Mouse (Mus musculus) left cerebral cortex, adult 2 months (tissue): ENCODE measurements around the gene Krtap6-2. TPM values are rescaled to one million over a fixed set of nuclear protein-coding genes. Genes with fewer than 3 reads are reported as not detected.

Experiments
- DNase-seq, 2 experiments: peaks; one replicate each; pipeline ENCODE4 v3.0.0; 2021 to 2022; ENCODE audit warnings: low spot score in 2 of 2, mixed read lengths in 1 of 2; ENCODE audit errors: extremely low spot score in 1 of 2
- H3K27ac ChIP-seq: fragments of 200-600 bp; 2 replicates; pipeline ENCODE4 v1.8.1; 2022
- H3K4me3 ChIP-seq: fragments of 200-600 bp; 2 replicates; pipeline ENCODE4 v1.8.1; 2022
- CTCF ChIP-seq: fragments of 200-600 bp; IDR thresholded peaks from 2 replicates; pipeline ENCODE4 v1.8.1; 2022; ENCODE audit warnings: antibody characterized with exemption, mild to moderate bottlenecking, moderate library complexity
- intact Hi-C: fragments of 180-260 bp; cut with DNase I; formaldehyde crosslinking; loops from one replicate; pipeline ENCODE4 v1.15.1; 2025
- long read RNA-seq, 2 experiments: library from polyadenylated mRNA; stranded (forward); transcript quantifications; one replicate each; pipeline ENCODE4 v2.0.0; 2021; ENCODE audit warnings: borderline mapping rate in 2 of 2
- total RNA-seq, 2 experiments: library from RNA; stranded (reverse); gene quantifications; 2 replicates each; pipeline ENCODE4 v1.2.3; 2021

Krtap6-2 gene
- total RNA-seq: not detected
- long read RNA-seq, experiment 1: 0 reads
- long read RNA-seq, experiment 2: 0 reads

- Histone ChIP-seq H3K27ac (no peak within 1 kb of the TSS), H3K4me3 (no peak within 1 kb of the TSS)
- DNase-seq: no peak
- intact Hi-C loops: no loop called here
- no peak for TF ChIP-seq CTCF
Observed at GRCm38 (mm10) chr16:89420011-89420410, at the start of gene Krtap6-2. Gene Krtap6-2, minus strand, starts transcription at chr16:89420111.

GRCm38 (mm10) chr16:89461189-89461588 is 41.3 kb upstream of the Krtap6-2 start:
- intact Hi-C loops: no loop called here
- DNase-seq: no peak
- Histone ChIP-seq H3K4me3 (no peak overlapping the region), H3K27ac (no peak overlapping the region)
- TF ChIP-seq CTCF: no peak

GRCm38 (mm10) chr16:89429586-89429985 is 9.7 kb upstream of the Krtap6-2 start:
- TF ChIP-seq CTCF: no peak
- no peak overlapping the region for H3K4me3 ChIP-seq

GRCm38 (mm10) chr16:89425310-89425709 is 5.4 kb upstream of the Krtap6-2 start:
- intact Hi-C loops: no loop called here
- no peak overlapping the region for H3K4me3 ChIP-seq
- no peak for TF ChIP-seq CTCF
- no peak for DNase-seq
- no peak overlapping the region for H3K27ac ChIP-seq

More at GRCm38 (mm10) chr16:89429586-89429985, 9.7 kb upstream of the Krtap6-2 start:
- no peak for DNase-seq
- H3K27ac ChIP-seq: no peak overlapping the region
- intact Hi-C loops: no loop called here

- no peak for TF ChIP-seq CTCF
- Histone ChIP-seq H3K27ac (no peak overlapping the region), H3K4me3 (no peak overlapping the region)
- DNase-seq: no peak
- intact Hi-C loops: no loop called here
Observed at GRCm38 (mm10) chr16:89416311-89416710, 3.6 kb downstream of the Krtap6-2 start.

- no peak for DNase-seq
- Histone ChIP-seq H3K4me3 (no peak overlapping the region), H3K27ac (no peak overlapping the region)
- no peak for TF ChIP-seq CTCF
- intact Hi-C loops: no loop called here
Observed at GRCm38 (mm10) chr16:89410345-89411068, 9.4 kb downstream of the Krtap6-2 start.

GRCm38 (mm10) chr16:89403768-89404167 is 16.1 kb downstream of the Krtap6-2 start, which contains the start of gene Krtap21-1:
Gene Krtap21-1, minus strand, starts transcription at chr16:89403868.
- no peak within 1 kb of the TSS for H3K4me3 ChIP-seq
- intact Hi-C loops: no loop called here
- H3K27ac ChIP-seq: no peak within 1 kb of the TSS
- TF ChIP-seq CTCF: no peak
- DNase-seq: no peak

GRCm38 (mm10) chr16:89372734-89373461 is 47.0 kb downstream of the Krtap6-2 start:
- no peak for TF ChIP-seq CTCF
- Histone ChIP-seq H3K27ac (no peak overlapping the region), H3K4me3 (no peak overlapping the region)
- DNase-seq: no peak
- intact Hi-C loops: no loop called here

Other genes starting within 250 kb of the Krtap6-2 start
- not detected for gene 1110057P08Rik, start 245.4 kb downstream of the Krtap6-2 start, total RNA-seq
- not detected for gene Krtap20-2, start 214.2 kb downstream of the Krtap6-2 start, total RNA-seq
- gene Krtap21-1, start 16.2 kb downstream of the Krtap6-2 start, total RNA-seq: not detected
- not detected for gene Krtap8-1, start 67.8 kb upstream of the Krtap6-2 start, total RNA-seq
- gene Krtap7-1, start 88.2 kb upstream of the Krtap6-2 start, total RNA-seq: not detected
- gene Krtap11-1, start 151.1 kb upstream of the Krtap6-2 start, total RNA-seq: not detected